Mouse (Mus musculus) stomach, embryonic 14.5 days (tissue): Measurements from ENCODE around the gene Hist1h2bj. TPM values are rescaled to one million over a fixed set of nuclear protein-coding genes. Genes with fewer than 3 reads are reported as not detected.

Experiments used
- ATAC-seq: fragments of 200-750 bp; cut with Nextera tagmentation; 2 replicates; pipeline ENCODE4 v1.8.0; 2017; ENCODE audit warnings: low read depth, moderate TSS enrichment; ENCODE audit not compliant: insufficient number of reproducible peaks, insufficient read depth, low FRiP score
- H3K27ac ChIP-seq: fragments of 300-500 bp; sonication (generic); 2 replicates; pipeline ENCODE4 v1.5.1; 2014; ENCODE audit warnings: mild to moderate bottlenecking, low read length, moderate library complexity, mixed read lengths
- H3K27me3 ChIP-seq: fragments of 300-500 bp; sonication (generic); 2 replicates; pipeline ENCODE4 v1.6.1; 2014; ENCODE audit warnings: low read length, control low read depth, mixed read lengths; ENCODE audit not compliant: control insufficient read depth, insufficient read depth
- H3K36me3 ChIP-seq: fragments of 300-500 bp; sonication (generic); 2 replicates; pipeline ENCODE4 v1.6.1; 2014; ENCODE audit warnings: mild to moderate bottlenecking, control low read depth, low read length, moderate library complexity, mixed read lengths; ENCODE audit not compliant: control insufficient read depth, insufficient read depth
- H3K4me1 ChIP-seq: fragments of 300-500 bp; sonication (generic); 2 replicates; pipeline ENCODE4 v1.6.1; 2014; ENCODE audit warnings: low read length, control low read depth, mixed read lengths; ENCODE audit not compliant: control insufficient read depth, insufficient read depth
- H3K4me2 ChIP-seq: fragments of 300-500 bp; sonication (generic); replicated peaks from 2 replicates; pipeline ENCODE4 v1.6.1; 2014; ENCODE audit warnings: low read depth, low read length, control low read depth
- H3K4me3 ChIP-seq: fragments of 300-500 bp; sonication (generic); 2 replicates; pipeline ENCODE4 v1.5.1; 2014; ENCODE audit warnings: low read depth, low read length, control low read depth
- H3K9ac ChIP-seq: fragments of 300-500 bp; sonication (generic); replicated peaks from 2 replicates; pipeline ENCODE4 v1.6.1; 2014; ENCODE audit warnings: low read depth, mild to moderate bottlenecking, control low read depth, low read length, moderate library complexity, mixed read lengths
- H3K9me3 ChIP-seq: fragments of 300-500 bp; sonication (generic); 2 replicates; pipeline ENCODE4 v1.6.1; 2016; ENCODE audit warnings: low read depth, low read length, control low read depth; ENCODE audit not compliant: control insufficient read depth
- WGBS: fragments of 180-500 bp; shearing (Covaris S2); extraction: QIAGEN DNeasy Blood & Tissue Kit; methylation state at CpG from one replicate; pipeline ENCODE4 v1.1.7; 2014; 5-methylcytosine and 5-hydroxymethylcytosine counted together
- polyA plus RNA-seq: library from polyadenylated mRNA; unstranded; fragments of >200 nt; fragmentation: Nextera tagmentation; extraction: Ambion mirVana; gene quantifications from 2 replicates; pipeline ENCODE4 v1.2.1, GENCODE M21; 2014

Gene Hist1h2bj
- polyA plus RNA-seq, 1 experiment from 2014 or later = 12.4 TPM

GRCm38 (mm10) chr13:21997821-21998220 is 45.2 kb upstream of the Hist1h2bj start:
- Histone ChIP-seq H3K4me2 (no peak overlapping the region), H3K9ac (no peak overlapping the region), H3K27ac (no peak overlapping the region), H3K9me3 (no peaks in the 10 kb centered on the region), H3K36me3 (no peaks in the 10 kb centered on the region), H3K27me3 (peaks cover 54% of the 10 kb centered on the region), H3K4me3 (no peak overlapping the region), H3K4me1 (0 out of 2 replicates have a peak, but pooled peaks cover 3% of the 10 kb centered on the region)
- WGBS = 6% methylated on average over 4 of the region's 4 CpGs
- no peak for ATAC-seq

DNA sequence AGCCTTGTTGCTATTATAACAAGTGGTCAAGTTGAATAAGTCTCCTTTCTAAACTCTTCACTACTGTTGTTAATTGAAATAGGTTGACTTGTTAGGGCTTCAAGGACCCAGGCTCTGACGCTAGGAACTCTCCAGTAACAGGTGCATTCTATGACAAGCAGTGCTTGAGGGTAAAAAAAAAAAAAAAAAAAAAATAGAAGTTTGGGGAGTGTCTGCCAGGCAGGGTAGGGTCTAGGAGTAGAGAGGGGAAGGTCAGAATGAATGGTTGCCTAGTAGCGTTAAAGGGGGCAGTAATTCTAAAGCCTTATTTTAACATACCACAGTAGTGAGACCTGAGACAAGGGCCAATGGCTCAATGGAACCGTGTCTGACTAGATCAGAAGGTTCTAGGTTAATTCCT is 44.6 kb upstream of the Hist1h2bj start:
- H3K36me3 ChIP-seq = no peaks in the 10 kb centered on the region
- H3K27me3 ChIP-seq = peaks cover 58% of the 10 kb centered on the region
- no peak overlapping the region for H3K27ac ChIP-seq
- no peak for ATAC-seq
- no peak overlapping the region for H3K4me3 ChIP-seq
- 31% methylated on average over 3 of the region's 3 CpGs for WGBS
- H3K9ac ChIP-seq = no peak overlapping the region
- no peak overlapping the region for H3K4me2 ChIP-seq
- H3K4me1 ChIP-seq = 0 out of 2 replicates have a peak, but pooled peaks cover 3% of the 10 kb centered on the region
- no peaks in the 10 kb centered on the region for H3K9me3 ChIP-seq

DNA sequence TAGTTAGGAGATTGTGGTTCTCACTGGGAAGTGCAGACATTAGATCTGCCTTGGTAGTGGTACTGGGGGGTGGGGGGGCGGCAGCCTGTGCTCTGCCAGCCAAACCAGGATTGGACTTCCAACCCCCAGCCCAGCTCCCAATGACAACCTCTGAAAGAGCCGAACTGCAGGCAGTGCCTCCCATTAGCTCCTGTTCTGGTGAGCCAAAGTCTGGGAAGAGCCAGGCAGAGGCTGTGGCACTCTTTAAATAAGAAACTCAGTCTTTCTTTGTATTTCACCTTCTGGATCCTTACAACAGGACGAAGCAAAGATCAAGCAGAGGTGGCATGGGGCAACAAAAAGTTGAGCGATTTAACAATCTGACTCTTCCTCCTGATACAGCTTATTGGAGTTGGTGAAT is 43.9 kb upstream of the Hist1h2bj start:
- no peak overlapping the region for H3K4me3 ChIP-seq
- 0 out of 2 replicates have a peak, but pooled peaks cover 3% of the 10 kb centered on the region for H3K4me1 ChIP-seq
- no peaks in the 10 kb centered on the region for H3K36me3 ChIP-seq
- H3K9me3 ChIP-seq = no peaks in the 10 kb centered on the region
- no peak overlapping the region for H3K9ac ChIP-seq
- ATAC-seq = no peak
- no peak overlapping the region for H3K4me2 ChIP-seq
- H3K27ac ChIP-seq = no peak overlapping the region
- peaks cover 61% of the 10 kb centered on the region for H3K27me3 ChIP-seq
- 48% methylated on average over 4 of the region's 4 CpGs for WGBS

DNA sequence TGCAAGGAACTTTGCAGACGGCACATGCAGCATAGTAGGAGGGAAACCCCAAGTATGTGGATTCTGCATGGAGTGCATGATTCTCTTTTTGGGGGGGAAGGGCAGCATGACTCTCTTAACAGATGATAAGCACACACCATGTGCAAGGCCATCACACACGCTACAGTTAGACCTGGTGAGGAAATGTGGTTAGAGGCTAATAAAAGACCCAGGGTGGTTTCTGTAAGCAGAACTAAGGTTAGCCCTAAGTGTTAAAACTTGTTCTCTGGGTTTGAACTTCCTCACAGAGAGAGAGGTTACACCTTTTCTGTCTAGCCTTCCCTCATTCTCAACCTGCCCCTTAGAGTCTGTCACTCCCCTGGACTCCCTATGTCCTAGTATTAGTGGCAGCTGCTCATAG is 41.7 kb upstream of the Hist1h2bj start:
- 67% methylated on average over 2 of the region's 2 CpGs for WGBS
- 0 out of 2 replicates have a peak, but pooled peaks cover under 1% of the 10 kb centered on the region for H3K4me1 ChIP-seq
- H3K9me3 ChIP-seq = no peaks in the 10 kb centered on the region
- H3K4me3 ChIP-seq = no peak overlapping the region
- H3K9ac ChIP-seq = no peak overlapping the region
- H3K27ac ChIP-seq = no peak overlapping the region
- peaks cover 73% of the 10 kb centered on the region for H3K27me3 ChIP-seq
- H3K4me2 ChIP-seq = no peak overlapping the region
- no peak for ATAC-seq
- no peaks in the 10 kb centered on the region for H3K36me3 ChIP-seq

GRCm38 (mm10) chr13:22001823-22002222 is 41.2 kb upstream of the Hist1h2bj start:
- Histone ChIP-seq H3K4me3 (no peak overlapping the region), H3K36me3 (no peaks in the 10 kb centered on the region), H3K4me2 (no peak overlapping the region), H3K27me3 (peaks cover 77% of the 10 kb centered on the region), H3K4me1 (peaks cover 4% of the 10 kb centered on the region; the same call in 1 of the 2 replicates), H3K27ac (no peak overlapping the region), H3K9ac (no peak overlapping the region), H3K9me3 (no peaks in the 10 kb centered on the region)
- 24% methylated on average over 5 of the region's 5 CpGs for WGBS
- ATAC-seq = no peak

GRCm38 (mm10) chr13:22005605-22006333 is 37.2 kb upstream of the Hist1h2bj start:
- peak overlapping the region; percentile 45 for H3K4me3 ChIP-seq
- H3K27me3 ChIP-seq = peaks cover 67% of the 10 kb centered on the region
- peaks cover 4% of the 10 kb centered on the region; the same call in 1 of the 2 replicates for H3K4me1 ChIP-seq
- WGBS = under 1% methylated on average over 45 of the region's 45 CpGs
- peak; percentile 92 for ATAC-seq
- peak overlapping the region; percentile 37; the same call in 1 of the 2 replicates for H3K9ac ChIP-seq
- H3K27ac ChIP-seq = no peak overlapping the region
- no peaks in the 10 kb centered on the region for H3K9me3 ChIP-seq
- H3K4me2 ChIP-seq = peak overlapping the region; percentile 87
- H3K36me3 ChIP-seq = no peaks in the 10 kb centered on the region

- Histone ChIP-seq H3K4me2 (peak overlapping the region; percentile 87), H3K4me1 (peaks cover 4% of the 10 kb centered on the region; the same call in 1 of the 2 replicates), H3K9ac (no peak overlapping the region), H3K27ac (no peak overlapping the region), H3K36me3 (no peaks in the 10 kb centered on the region), H3K4me3 (peak overlapping the region; percentile 45), H3K27me3 (peaks cover 59% of the 10 kb centered on the region), H3K9me3 (no peaks in the 10 kb centered on the region)
- under 1% methylated on average over 38 of the region's 38 CpGs for WGBS
- peak; percentile 87 for ATAC-seq
Observed at GRCm38 (mm10) chr13:22006334-22007120, 36.5 kb upstream of the Hist1h2bj start.

GRCm38 (mm10) chr13:22007121-22007510 is 35.9 kb upstream of the Hist1h2bj start:
- H3K4me1 ChIP-seq = peaks cover 4% of the 10 kb centered on the region; the same call in 1 of the 2 replicates
- peak overlapping the region; percentile 45 for H3K4me3 ChIP-seq
- 5% methylated on average over 18 of the region's 18 CpGs for WGBS
- H3K27me3 ChIP-seq = peaks cover 61% of the 10 kb centered on the region
- H3K36me3 ChIP-seq = no peaks in the 10 kb centered on the region
- no peak for ATAC-seq
- no peak overlapping the region for H3K9ac ChIP-seq
- H3K4me2 ChIP-seq = peak overlapping the region; percentile 87
- no peak overlapping the region for H3K27ac ChIP-seq
- H3K9me3 ChIP-seq = no peaks in the 10 kb centered on the region
